Mouse (Mus musculus): ENCODE results near the gene Sytl3. TPM values are rescaled to one million over a fixed set of nuclear protein-coding genes. Genes with fewer than 3 reads are reported as not detected.

The Sytl3 gene
- polyA plus RNA-seq, 1 experiment, result 0.14 TPM

DNA sequence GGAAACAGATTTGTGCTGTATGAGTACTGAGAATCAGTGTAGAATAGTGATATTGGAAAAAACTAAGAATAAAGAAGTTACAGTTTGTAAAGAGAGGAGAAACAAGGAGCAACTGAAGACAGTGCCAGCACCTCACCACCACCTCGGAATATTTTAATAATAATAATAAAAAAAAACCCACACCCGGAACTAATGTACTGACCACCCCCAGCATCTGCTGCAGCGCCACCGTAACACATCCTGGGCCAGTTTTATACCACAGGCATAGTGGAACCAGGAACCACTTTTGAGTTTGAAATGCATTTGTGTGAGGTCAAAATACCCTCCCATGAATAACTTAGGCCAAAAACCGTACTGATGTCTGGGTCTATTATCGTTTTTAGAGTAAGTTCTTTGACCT is 122.4 kb downstream of the Sytl3 start:
- peak overlapping the region; percentile 60 for H3ac ChIP-seq (ENCODE audit: control insufficient read depth, insufficient read length, low read depth)
- TF ChIP-seq CTCF (IDR thresholded peaks at IDR 0.05; ENCODE audit: control insufficient read depth, insufficient read depth, insufficient read length) (no peak), MAX (IDR thresholded peaks at IDR 0.05) (no peak), USF1 (IDR thresholded peaks at IDR 0.05; ENCODE audit: low read depth) (no peak), FOSL1 (IDR thresholded peaks at IDR 0.05; ENCODE audit: insufficient read depth, low read length, poor library complexity, severe bottlenecking) (no peak), MYOD1 (IDR thresholded peaks at IDR 0.05; ENCODE audit: control insufficient read depth, insufficient read length, low read depth) (no peak), MYOG (IDR thresholded peaks at IDR 0.05; ENCODE audit: control insufficient read depth, extremely low read depth, insufficient read length) (no peak), CEBPB (IDR thresholded peaks at IDR 0.05; ENCODE audit: low read depth) (no peak)
- H3K79me3 ChIP-seq (ENCODE audit: low read depth), result peaks cover 59% of the 10 kb centered on the region
- H3K27me3 ChIP-seq (ENCODE audit: control insufficient read depth, insufficient read depth, insufficient read length), result no peaks in the 10 kb centered on the region
- peaks cover 6% of the 10 kb centered on the region for H3K36me3 ChIP-seq (ENCODE audit: control insufficient read depth, insufficient read depth)
- H3K79me2 ChIP-seq (ENCODE audit: control insufficient read depth, insufficient read depth), result peaks cover 64% of the 10 kb centered on the region
- peak overlapping the region; percentile 94 for H3K4me3 ChIP-seq (ENCODE audit: insufficient read depth, poor library complexity, severe bottlenecking)

DNA sequence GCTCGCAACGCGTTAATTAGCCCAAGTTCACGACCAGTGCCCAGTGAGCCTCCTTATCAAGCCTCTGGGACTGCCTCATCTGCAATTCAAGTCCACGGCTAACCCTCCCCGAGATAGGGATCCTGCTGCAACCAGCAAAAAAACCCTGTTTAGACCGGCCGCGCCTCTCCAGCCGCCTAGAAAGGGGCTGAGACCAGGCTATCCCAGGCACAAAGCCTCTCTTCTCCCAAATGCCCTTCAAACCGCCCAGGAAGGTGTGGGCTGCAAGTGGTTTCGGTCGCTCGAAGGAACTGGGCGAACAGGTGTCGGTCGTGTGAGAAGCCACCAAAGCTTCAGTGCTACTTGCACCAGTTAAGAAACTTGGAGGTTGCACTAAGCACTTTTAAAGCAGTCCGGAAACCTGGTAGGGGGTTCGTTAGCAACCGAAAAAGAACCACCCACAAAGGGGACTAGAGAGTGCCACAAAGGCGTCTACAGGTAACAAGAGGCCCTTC is 123.2 kb downstream of the Sytl3 start:
- H3K4me3 ChIP-seq (ENCODE audit: insufficient read depth, poor library complexity, severe bottlenecking), result peak overlapping the region; percentile 94
- peaks cover 4% of the 10 kb centered on the region for H3K36me3 ChIP-seq (ENCODE audit: control insufficient read depth, insufficient read depth)
- peaks cover 51% of the 10 kb centered on the region for H3K79me3 ChIP-seq (ENCODE audit: low read depth)
- no peak for TF ChIP-seq USF1 (IDR thresholded peaks at IDR 0.05; ENCODE audit: low read depth)
- peak; percentile 20 for TF ChIP-seq MYOD1 (IDR thresholded peaks at IDR 0.05; ENCODE audit: control insufficient read depth, insufficient read length, low read depth)
- H3K79me2 ChIP-seq (ENCODE audit: control insufficient read depth, insufficient read depth), result peaks cover 56% of the 10 kb centered on the region
- no peaks in the 10 kb centered on the region for H3K27me3 ChIP-seq (ENCODE audit: control insufficient read depth, insufficient read depth, insufficient read length)
- peak overlapping the region; percentile 94 for H3ac ChIP-seq (ENCODE audit: control insufficient read depth, insufficient read length, low read depth)

DNA sequence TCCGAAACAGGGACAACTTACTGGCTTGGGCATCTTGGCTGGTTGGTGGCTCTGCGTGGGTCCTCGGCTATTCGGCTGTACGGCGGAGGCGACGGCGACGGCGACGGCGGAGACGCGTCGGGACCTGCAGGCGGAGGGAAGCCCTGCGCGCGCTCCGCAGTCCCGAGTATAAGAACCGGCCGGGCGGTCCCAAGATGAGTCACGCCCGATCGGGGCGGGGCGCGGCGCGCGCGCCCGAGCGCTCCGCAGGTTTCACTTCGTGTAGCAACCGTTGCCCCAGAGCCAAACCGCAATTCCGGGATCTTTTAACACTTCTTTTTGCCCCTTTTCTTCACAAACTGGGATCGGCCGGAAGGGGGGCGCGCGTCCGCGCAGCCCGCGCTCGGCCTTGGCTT is 123.7 kb downstream of the Sytl3 start, which contains the start of gene Ezr:
Gene Ezr (minus strand): TSS at position 174 of the 395 bp plus-strand sequence.
- peak within 1 kb of the TSS; percentile 94 for H3K4me3 ChIP-seq (ENCODE audit: insufficient read depth, poor library complexity, severe bottlenecking)
- TF ChIP-seq CEBPB (IDR thresholded peaks at IDR 0.05; ENCODE audit: low read depth) (peak; percentile 15), MAX (IDR thresholded peaks at IDR 0.05) (no peak), MYOD1 (IDR thresholded peaks at IDR 0.05; ENCODE audit: control insufficient read depth, insufficient read length, low read depth) (no peak)
- H3K79me2 ChIP-seq (ENCODE audit: control insufficient read depth, insufficient read depth), result peaks cover 51% of the 10 kb centered on the region
- H3K27me3 ChIP-seq (ENCODE audit: control insufficient read depth, insufficient read depth, insufficient read length), result no peaks in the 10 kb centered on the region
- peak within 1 kb of the TSS; percentile 97 for H3ac ChIP-seq (ENCODE audit: control insufficient read depth, insufficient read length, low read depth)
- H3K79me3 ChIP-seq (ENCODE audit: low read depth), result peaks cover 45% of the 10 kb centered on the region
- H3K36me3 ChIP-seq (ENCODE audit: control insufficient read depth, insufficient read depth), result peaks cover 4% of the 10 kb centered on the region

DNA sequence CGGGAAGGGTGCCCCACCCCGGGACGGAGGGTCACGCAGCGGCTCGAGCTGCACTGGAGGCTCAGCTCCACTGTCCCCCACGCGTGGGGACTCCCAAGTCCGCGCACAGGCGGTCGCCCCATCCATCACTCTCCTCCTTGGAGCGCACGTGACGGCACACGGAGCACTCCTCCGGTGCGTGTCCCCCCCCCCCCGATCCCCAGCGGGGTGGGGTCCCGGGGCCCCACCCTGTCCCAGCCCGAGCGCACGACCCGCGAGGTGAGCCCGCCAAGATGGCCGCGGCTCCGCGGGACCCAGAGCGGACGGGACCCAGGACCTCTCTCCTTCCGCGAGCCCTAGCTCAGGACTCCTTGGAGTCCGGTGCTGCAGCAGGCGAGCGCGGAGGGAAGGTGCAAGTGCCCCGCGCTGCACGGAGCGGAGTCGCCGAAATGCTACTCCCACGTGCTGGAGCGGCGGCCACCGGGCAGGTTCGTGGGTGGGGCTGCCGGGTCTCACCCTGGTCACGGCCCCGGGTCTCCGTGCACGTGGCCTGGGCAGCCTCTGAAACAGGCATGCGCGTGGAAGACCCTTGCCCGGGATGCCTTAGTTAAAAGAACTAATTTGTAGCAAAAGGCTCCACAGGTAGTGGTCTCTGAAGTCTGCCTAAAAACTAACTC is 124.2 kb downstream of the Sytl3 start:
- H3K79me3 ChIP-seq (ENCODE audit: low read depth), result peaks cover 40% of the 10 kb centered on the region
- peaks cover 4% of the 10 kb centered on the region for H3K36me3 ChIP-seq (ENCODE audit: control insufficient read depth, insufficient read depth)
- peak overlapping the region; percentile 94 for H3K4me3 ChIP-seq (ENCODE audit: insufficient read depth, poor library complexity, severe bottlenecking)
- TF ChIP-seq FOSL1 (IDR thresholded peaks at IDR 0.05; ENCODE audit: insufficient read depth, low read length, poor library complexity, severe bottlenecking), result no peak
- TF ChIP-seq MYOG (IDR thresholded peaks at IDR 0.05; ENCODE audit: control insufficient read depth, extremely low read depth, insufficient read length), result no peak
- TF ChIP-seq CEBPB (IDR thresholded peaks at IDR 0.05; ENCODE audit: low read depth), result no peak
- TF ChIP-seq USF1 (IDR thresholded peaks at IDR 0.05; ENCODE audit: low read depth), result peak; percentile 15
- no peak for TF ChIP-seq CTCF (IDR thresholded peaks at IDR 0.05; ENCODE audit: control insufficient read depth, insufficient read depth, insufficient read length)
- no peak for TF ChIP-seq MYOD1 (IDR thresholded peaks at IDR 0.05; ENCODE audit: control insufficient read depth, insufficient read length, low read depth)
- TF ChIP-seq MAX (IDR thresholded peaks at IDR 0.05), result peak; percentile 22
- H3K79me2 ChIP-seq (ENCODE audit: control insufficient read depth, insufficient read depth), result peaks cover 45% of the 10 kb centered on the region
- H3K27me3 ChIP-seq (ENCODE audit: control insufficient read depth, insufficient read depth, insufficient read length), result no peaks in the 10 kb centered on the region
- peak overlapping the region; percentile 97 for H3ac ChIP-seq (ENCODE audit: control insufficient read depth, insufficient read length, low read depth)

DNA sequence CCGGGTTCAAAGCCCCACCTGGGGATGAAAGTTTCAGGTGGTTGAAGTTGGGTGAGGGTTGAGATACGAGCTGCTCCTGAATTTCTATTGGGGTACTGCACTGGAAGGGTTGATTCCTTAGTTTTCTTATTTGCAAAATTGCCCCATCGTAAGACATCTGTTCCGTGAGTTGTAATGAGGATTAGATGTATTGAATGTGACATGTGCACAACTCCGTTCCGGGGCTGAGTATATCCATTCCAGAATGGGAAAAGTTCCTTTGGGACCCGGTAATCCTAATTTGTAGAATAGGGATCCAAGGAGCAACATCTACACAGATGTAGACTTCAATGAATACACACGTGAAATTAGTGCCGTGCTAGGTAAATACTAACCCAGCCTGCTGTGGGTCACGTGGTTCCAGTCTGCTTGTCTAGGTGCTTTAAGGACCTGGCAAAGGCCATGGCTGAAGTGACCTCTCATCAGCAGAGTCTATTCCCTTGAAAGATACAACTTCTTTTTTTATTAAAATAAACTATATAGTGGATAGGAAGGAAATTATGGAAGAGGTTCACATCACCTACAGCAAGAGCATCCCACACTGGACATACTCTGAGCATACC is 125.0 kb downstream of the Sytl3 start:
- peaks cover 38% of the 10 kb centered on the region for H3K79me2 ChIP-seq (ENCODE audit: control insufficient read depth, insufficient read depth)
- no peak overlapping the region for H3ac ChIP-seq (ENCODE audit: control insufficient read depth, insufficient read length, low read depth)
- H3K27me3 ChIP-seq (ENCODE audit: control insufficient read depth, insufficient read depth, insufficient read length), result no peaks in the 10 kb centered on the region
- H3K4me3 ChIP-seq (ENCODE audit: insufficient read depth, poor library complexity, severe bottlenecking), result peak overlapping the region; percentile 94
- TF ChIP-seq MAX (IDR thresholded peaks at IDR 0.05), result no peak
- TF ChIP-seq CTCF (IDR thresholded peaks at IDR 0.05; ENCODE audit: control insufficient read depth, insufficient read depth, insufficient read length), result no peak
- TF ChIP-seq FOSL1 (IDR thresholded peaks at IDR 0.05; ENCODE audit: insufficient read depth, low read length, poor library complexity, severe bottlenecking), result no peak
- H3K79me3 ChIP-seq (ENCODE audit: low read depth), result peaks cover 34% of the 10 kb centered on the region
- peaks cover 4% of the 10 kb centered on the region for H3K36me3 ChIP-seq (ENCODE audit: control insufficient read depth, insufficient read depth)

DNA sequence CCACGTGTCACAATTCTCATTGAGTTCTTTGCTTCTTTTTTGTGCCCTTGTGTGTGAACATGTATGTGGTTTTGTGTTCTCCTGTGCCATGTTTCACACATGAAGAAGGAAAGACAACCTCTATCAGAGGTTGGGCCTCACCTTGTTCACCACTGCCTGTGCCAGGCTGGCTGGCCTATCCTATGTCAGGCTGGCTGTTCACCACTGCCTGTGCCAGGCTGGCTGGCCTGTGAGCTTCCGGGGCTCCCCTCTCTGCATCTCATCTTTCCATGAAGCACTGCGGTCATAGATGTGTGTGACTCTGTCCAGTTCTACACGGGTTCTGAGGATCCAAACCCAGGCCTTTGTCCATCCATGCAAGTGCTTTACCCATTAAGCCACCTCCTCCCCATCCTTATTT is 128.3 kb downstream of the Sytl3 start:
- no peaks in the 10 kb centered on the region for H3K27me3 ChIP-seq (ENCODE audit: control insufficient read depth, insufficient read depth, insufficient read length)
- peaks cover 2% of the 10 kb centered on the region for H3K79me3 ChIP-seq (ENCODE audit: low read depth)
- H3K79me2 ChIP-seq (ENCODE audit: control insufficient read depth, insufficient read depth), result peaks cover 4% of the 10 kb centered on the region
- TF ChIP-seq FOSL1 (IDR thresholded peaks at IDR 0.05; ENCODE audit: insufficient read depth, low read length, poor library complexity, severe bottlenecking) (no peak), CTCF (IDR thresholded peaks at IDR 0.05; ENCODE audit: control insufficient read depth, insufficient read depth, insufficient read length) (no peak), MAX (IDR thresholded peaks at IDR 0.05) (no peak), CEBPB (IDR thresholded peaks at IDR 0.05; ENCODE audit: low read depth) (no peak), MYOD1 (IDR thresholded peaks at IDR 0.05; ENCODE audit: control insufficient read depth, insufficient read length, low read depth) (no peak), MYOG (IDR thresholded peaks at IDR 0.05; ENCODE audit: control insufficient read depth, extremely low read depth, insufficient read length) (no peak), USF1 (IDR thresholded peaks at IDR 0.05; ENCODE audit: low read depth) (no peak)
- H3K36me3 ChIP-seq (ENCODE audit: control insufficient read depth, insufficient read depth), result no peaks in the 10 kb centered on the region
- H3ac ChIP-seq (ENCODE audit: control insufficient read depth, insufficient read length, low read depth), result no peak overlapping the region
- H3K4me3 ChIP-seq (ENCODE audit: insufficient read depth, poor library complexity, severe bottlenecking), result no peak overlapping the region

Other genes starting within 250 kb of the Sytl3 start
- 232 TPM for gene Dynlt1b, start 229.0 kb upstream of the Sytl3 start, polyA plus RNA-seq (2012; fragmentation: generic; extraction: Trizol)
- gene Dynlt1c, start 57.4 kb upstream of the Sytl3 start, polyA plus RNA-seq (2012; fragmentation: generic; extraction: Trizol), result 12.6 TPM
- 275 TPM for gene Dynlt1f, start 3.2 kb upstream of the Sytl3 start, polyA plus RNA-seq (2012; fragmentation: generic; extraction: Trizol)
- 78.7 TPM for gene Ezr, start 123.7 kb downstream of the Sytl3 start, polyA plus RNA-seq (2012; fragmentation: generic; extraction: Trizol)